Mouse (Mus musculus) limb, embryonic 15.5 days (tissue): ENCODE results near the gene Spint1. TPM values are rescaled to one million over a fixed set of nuclear protein-coding genes. Genes with fewer than 3 reads are reported as not detected.

Source experiments
- ATAC-seq: fragments of 200-750 bp; cut with Nextera tagmentation; 2 replicates; pipeline ENCODE4 v1.8.0; 2017; ENCODE audit warnings: low read depth, moderate TSS enrichment; ENCODE audit not compliant: insufficient number of reproducible peaks, low FRiP score, low TSS enrichment
- H3K27ac ChIP-seq: fragments of 300-500 bp; sonication (generic); 2 replicates; pipeline ENCODE4 v1.5.1; 2015; ENCODE audit warnings: moderate library complexity, mild to moderate bottlenecking, inconsistent platforms
- H3K27me3 ChIP-seq: fragments of 300-500 bp; sonication (generic); 2 replicates; pipeline ENCODE4 v1.6.1; 2015; ENCODE audit warnings: inconsistent platforms
- H3K36me3 ChIP-seq: fragments of 300-500 bp; sonication (generic); 2 replicates; pipeline ENCODE4 v1.6.1; 2015; ENCODE audit warnings: inconsistent platforms
- H3K4me1 ChIP-seq: fragments of 300-500 bp; sonication (generic); 2 replicates; pipeline ENCODE4 v1.6.1; 2015; ENCODE audit warnings: inconsistent platforms
- H3K4me2 ChIP-seq: fragments of 300-500 bp; sonication (generic); 2 replicates; pipeline ENCODE4 v1.6.1; 2015; ENCODE audit warnings: mild to moderate bottlenecking, inconsistent platforms
- H3K4me3 ChIP-seq: fragments of 300-500 bp; sonication (generic); 2 replicates; pipeline ENCODE4 v1.5.1; 2015; ENCODE audit warnings: mild to moderate bottlenecking, inconsistent platforms
- H3K9ac ChIP-seq: fragments of 300-500 bp; sonication (generic); 2 replicates; pipeline ENCODE4 v1.6.1; 2015; ENCODE audit warnings: inconsistent platforms
- H3K9me3 ChIP-seq: fragments of 300-500 bp; sonication (generic); 2 replicates; pipeline ENCODE4 v1.6.1; 2016; ENCODE audit warnings: inconsistent platforms
- WGBS: fragments of 180-500 bp; shearing (Covaris S2); methylation state at CpG from one replicate; pipeline ENCODE4 v1.1.7; 2015; 5-methylcytosine and 5-hydroxymethylcytosine counted together
- polyA plus RNA-seq: library from polyadenylated mRNA; unstranded; fragments of >200 nt; fragmentation: Nextera tagmentation; extraction: Ambion mirVana; gene quantifications from 2 replicates; pipeline ENCODE4 v1.2.1, GENCODE M21; 2015

The Spint1 gene
- polyA plus RNA-seq, 1 experiment from 2014 or later = 30.9 TPM

DNA sequence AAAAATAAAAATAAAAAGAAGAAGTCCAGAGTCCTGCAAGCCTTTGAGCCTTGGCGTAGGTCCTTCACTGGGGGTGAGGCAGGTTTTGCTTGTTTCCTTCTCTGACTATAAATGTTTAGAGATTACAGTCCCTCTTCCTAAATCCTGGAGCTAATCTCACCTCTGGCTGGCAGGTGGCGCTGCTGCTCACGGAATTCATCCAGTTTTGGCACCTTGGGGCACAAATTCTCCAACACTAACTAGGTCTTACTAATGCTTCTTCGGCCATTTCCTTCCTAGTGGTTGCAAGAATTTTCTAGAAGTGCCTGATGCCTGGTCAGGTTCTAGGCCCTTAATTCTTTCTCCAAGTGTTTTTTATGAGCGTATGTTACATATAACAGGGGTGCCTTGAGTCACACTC is 61.2 kb downstream of the Spint1 start:
- no peak for ATAC-seq
- Histone ChIP-seq H3K9ac (no peak overlapping the region), H3K27me3 (no peaks in the 10 kb centered on the region), H3K9me3 (no peaks in the 10 kb centered on the region), H3K4me3 (no peak overlapping the region), H3K4me1 (peaks cover 22% of the 10 kb centered on the region), H3K4me2 (no peak overlapping the region), H3K27ac (no peak overlapping the region; the same call in 1 of the 2 replicates), H3K36me3 (peaks cover 51% of the 10 kb centered on the region)
- 42% methylated on average over 5 of the region's 5 CpGs for WGBS

- H3K27me3 ChIP-seq = no peaks in the 10 kb centered on the region
- H3K27ac ChIP-seq = no peak overlapping the region; the same call in 1 of the 2 replicates
- no peak for ATAC-seq
- H3K9me3 ChIP-seq = no peaks in the 10 kb centered on the region
- no peak overlapping the region for H3K4me3 ChIP-seq
- H3K9ac ChIP-seq = no peak overlapping the region
- H3K36me3 ChIP-seq = peaks cover 46% of the 10 kb centered on the region
- 87% methylated on average over 2 of the region's 2 CpGs for WGBS
- H3K4me1 ChIP-seq = peaks cover 22% of the 10 kb centered on the region
- no peak overlapping the region for H3K4me2 ChIP-seq
Measured at GRCm38 (mm10) chr2:119298839-119299238, 61.7 kb downstream of the Spint1 start.

Other genes with a start within 250 kb of the Spint1 start
- 24.1 and 26.8 TPM in 2 replicates for gene Ccdc32, start 208.0 kb upstream of the Spint1 start, polyA plus RNA-seq
- 2.8 and 4.1 TPM in 2 replicates for gene Rpusd2, start 202.6 kb upstream of the Spint1 start, polyA plus RNA-seq
- gene Knl1, start 190.2 kb upstream of the Spint1 start, polyA plus RNA-seq = 39.1 and 42.0 TPM in 2 replicates
- 34.1 and 34.9 TPM in 2 replicates for gene Rad51, start 124.6 kb upstream of the Spint1 start, polyA plus RNA-seq
- 43.8 and 45.0 TPM in 2 replicates for gene Rmdn3, start 80.3 kb upstream of the Spint1 start, polyA plus RNA-seq
- 15.5 and 17.8 TPM in 2 replicates for gene Gchfr, start 69.6 kb upstream of the Spint1 start, polyA plus RNA-seq
- 4.7 and 5.3 TPM in 2 replicates for gene Gm14137, start 62.9 kb upstream of the Spint1 start, polyA plus RNA-seq
- 52.7 and 57.9 TPM in 2 replicates for gene Zfyve19, start 28.7 kb upstream of the Spint1 start, polyA plus RNA-seq
- 18.5 and 23.1 TPM in 2 replicates for gene Dnajc17, start 28.6 kb upstream of the Spint1 start, polyA plus RNA-seq
- 0.24 TPM in 1 of 2 replicates, not detected in the other for gene Ppp1r14d, start 7.5 kb upstream of the Spint1 start, polyA plus RNA-seq
- gene Rhov, start 33.9 kb downstream of the Spint1 start, polyA plus RNA-seq = 36.8 and 38.6 TPM in 2 replicates
- gene Vps18, start 51.4 kb downstream of the Spint1 start, polyA plus RNA-seq = 17.6 and 19.5 TPM in 2 replicates
- 6.7 and 7.3 TPM in 2 replicates for gene Dll4, start 88.4 kb downstream of the Spint1 start, polyA plus RNA-seq
- 1.1 TPM in 2 replicates for gene Chac1, start 113.9 kb downstream of the Spint1 start, polyA plus RNA-seq
- 3.5 and 4.0 TPM in 2 replicates for gene Ino80, start 240.3 kb downstream of the Spint1 start, polyA plus RNA-seq